Mouse (Mus musculus) kidney, adult 2 months (tissue): Measurements from ENCODE around the gene Fchsd2.

Source experiments
- CTCF ChIP-seq: fragments of 200-500 bp; conservative IDR thresholded peaks from 2 replicates; pipeline ENCODE4 v1.5.1; 2011; ENCODE audit warnings: low read depth, mild to moderate bottlenecking, control low read depth, low read length, moderate library complexity, mixed read lengths; ENCODE audit not compliant: insufficient read depth, insufficient read length
- POLR2A ChIP-seq: fragments of 200-500 bp; IDR thresholded peaks from one replicate; pipeline ENCODE4 v1.6.1; 2011; ENCODE audit warnings: low read depth, low read length, control low read depth

DNA sequence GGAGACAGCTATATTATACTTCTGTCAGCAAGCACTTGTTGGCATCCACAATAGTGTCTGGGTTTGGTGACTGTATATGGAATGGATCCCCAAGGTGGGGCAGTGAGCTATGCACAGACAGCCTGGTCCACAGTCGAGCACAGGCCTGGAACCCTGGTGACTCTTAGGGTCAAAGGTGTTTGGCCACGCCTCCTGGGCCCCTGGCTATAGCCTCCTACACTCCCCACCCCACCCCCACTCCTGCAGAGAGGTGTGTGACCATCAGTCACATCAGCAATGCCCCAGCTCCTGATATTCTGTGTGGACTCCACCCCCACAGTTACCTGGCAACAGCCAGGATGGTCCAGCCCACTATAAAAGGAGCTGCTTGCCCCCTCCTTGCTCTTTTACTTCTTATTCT lies 73.9 kb downstream of the Fchsd2 start:
- TF ChIP-seq CTCF (no peak), POLR2A (no peak)
